Mouse (Mus musculus): ENCODE results near the gene Kdelr2.
A peak's percentile ranks its signal among the peaks of the same experiment; 100 is the strongest.

GRCm38 (mm10) chr5:143423899-143424519, 20.4 kb downstream of the Kdelr2 start:
- no peak for TF ChIP-seq CHD2 (IDR thresholded peaks at IDR 0.05; ENCODE audit: low read length)
- peak; percentile 69 for TF ChIP-seq RAD21 (IDR thresholded peaks at IDR 0.05; ENCODE audit: low read depth, low read length)
- TF ChIP-seq CTCF (IDR thresholded peaks at IDR 0.05 in 2 of 3, conservative IDR thresholded peaks at IDR 0.05 in 1 of 3; ENCODE audit: control insufficient read depth in 1 of 3, insufficient read depth in 1 of 3, low read depth in 2 of 3, low read length in 3 of 3, poor library complexity in 1 of 3, severe bottlenecking in 1 of 3), result peak; percentile 80 to 92 (median 91)
- TF ChIP-seq MAX (IDR thresholded peaks at IDR 0.05; ENCODE audit: low read length), result peak; percentile 89
- no peak for TF ChIP-seq NRF1 (IDR thresholded peaks at IDR 0.05; ENCODE audit: insufficient read depth, low read depth, low read length, poor library complexity, severe bottlenecking)
- no peak for TF ChIP-seq POLR2A (IDR thresholded peaks at IDR 0.05; ENCODE audit: control insufficient read depth in 1 of 2, insufficient read depth in 1 of 2, low read depth in 1 of 2, low read length in 2 of 2, poor library complexity in 1 of 2)
- peak; percentile 18; the same call in 1 of the 2 replicates for TF ChIP-seq HCFC1 (IDR thresholded peaks at IDR 0.05; ENCODE audit: low read depth, low read length)
- TF ChIP-seq USF1 (IDR thresholded peaks at IDR 0.05; ENCODE audit: low read depth, low read length), result peak; percentile 76
- TF ChIP-seq RCOR1 (IDR thresholded peaks at IDR 0.05; ENCODE audit: low read depth, low read length), result no peak
- peak; percentile 76 for TF ChIP-seq SMC3 (IDR thresholded peaks at IDR 0.05; ENCODE audit: low read depth, low read length)
- TF ChIP-seq GATA1 (IDR thresholded peaks at IDR 0.05; ENCODE audit: low read depth, low read length), result no peak
- no peak for TF ChIP-seq JUND (IDR thresholded peaks at IDR 0.05; ENCODE audit: low read depth, low read length)
- TF ChIP-seq SIN3A (IDR thresholded peaks at IDR 0.05; ENCODE audit: low read length), result peak; percentile 81
- TF ChIP-seq BHLHE40 (IDR thresholded peaks at IDR 0.05; ENCODE audit: borderline replicate concordance, low read depth, low read length), result no peak; the same call in 1 of the 2 replicates

All from MEL (cell line).